Mouse (Mus musculus): ENCODE results near the gene Zdhhc16. TPM values are rescaled to one million over a fixed set of nuclear protein-coding genes. Genes with fewer than 3 reads are reported as not detected.

The Zdhhc16 gene
- polyA plus RNA-seq (2014; fragmentation: Nextera tagmentation; extraction: Ambion mirVana): 64.0 and 64.7 TPM in 2 replicates

GRCm38 (mm10) chr19:41933179-41934086 lies at the start of gene Zdhhc16, which contains the start of gene Exosc1:
TSS of gene Zdhhc16 (plus strand) at chr19:41933480.
TSS of gene Exosc1 (minus strand) at chr19:41933423.
- H3K9ac ChIP-seq (ENCODE audit: low read length): peak within 1 kb of the TSS; percentile 80
- peak within 1 kb of the TSS; percentile 20; the same call in 1 of the 2 replicates for H3K27ac ChIP-seq (ENCODE audit: low read depth, low read length)
- peaks cover 13% of the 10 kb centered on the region for H3K4me1 ChIP-seq (ENCODE audit: control insufficient read depth, insufficient read depth, low read length)
- peak within 1 kb of the TSS; percentile 82 for H3K4me2 ChIP-seq
- no peaks in the 10 kb centered on the region for H3K9me3 ChIP-seq (ENCODE audit: control insufficient read depth, low read length)
- no peaks in the 10 kb centered on the region for H3K27me3 ChIP-seq (ENCODE audit: control insufficient read depth, insufficient read depth, low read length)
- DNase-seq (ENCODE audit: low spot score, missing footprints): peak; percentile 99
- H3K36me3 ChIP-seq (ENCODE audit: control insufficient read depth, insufficient read depth, low read length): peaks cover 5% of the 10 kb centered on the region
- peak within 1 kb of the TSS; percentile 89 for H3K4me3 ChIP-seq (ENCODE audit: low read depth, low read length)
- under 1% methylated on average over 47 of the region's 47 CpGs for WGBS
- ATAC-seq (ENCODE audit: low FRiP score): peak; percentile 100

GRCm38 (mm10) chr19:41883882-41884281 lies 49.4 kb upstream of the Zdhhc16 start:
- Histone ChIP-seq H3K27ac (ENCODE audit: low read depth, low read length) (no peak overlapping the region), H3K4me1 (ENCODE audit: control insufficient read depth, insufficient read depth, low read length) (no peaks in the 10 kb centered on the region), H3K4me3 (ENCODE audit: low read depth, low read length) (no peak overlapping the region), H3K4me2 (no peak overlapping the region), H3K9me3 (ENCODE audit: control insufficient read depth, low read length) (no peaks in the 10 kb centered on the region), H3K36me3 (ENCODE audit: control insufficient read depth, insufficient read depth, low read length) (peaks cover 6% of the 10 kb centered on the region), H3K9ac (ENCODE audit: low read length) (no peak overlapping the region), H3K27me3 (ENCODE audit: control insufficient read depth, insufficient read depth, low read length) (no peaks in the 10 kb centered on the region)
- 93% methylated on average over 9 of the region's 9 CpGs for WGBS
- no peak for DNase-seq (ENCODE audit: low spot score, missing footprints)
- ATAC-seq (ENCODE audit: low FRiP score): no peak

- H3K4me1 ChIP-seq (ENCODE audit: control insufficient read depth, insufficient read depth, low read length): no peaks in the 10 kb centered on the region
- no peak overlapping the region for H3K27ac ChIP-seq (ENCODE audit: low read depth, low read length)
- DNase-seq (ENCODE audit: low spot score, missing footprints) (no peak), ATAC-seq (ENCODE audit: low FRiP score) (no peak)
- H3K9me3 ChIP-seq (ENCODE audit: control insufficient read depth, low read length): no peaks in the 10 kb centered on the region
- H3K4me2 ChIP-seq: no peak overlapping the region
- no peak overlapping the region for H3K4me3 ChIP-seq (ENCODE audit: low read depth, low read length)
- no peak overlapping the region for H3K9ac ChIP-seq (ENCODE audit: low read length)
- H3K36me3 ChIP-seq (ENCODE audit: control insufficient read depth, insufficient read depth, low read length): peaks cover 11% of the 10 kb centered on the region
- H3K27me3 ChIP-seq (ENCODE audit: control insufficient read depth, insufficient read depth, low read length): no peaks in the 10 kb centered on the region
These were observed 45.1 kb upstream of the Zdhhc16 start for GRCm38 (mm10) chr19:41888191-41888590.

GRCm38 (mm10) chr19:41894959-41895358 lies 38.3 kb upstream of the Zdhhc16 start:
- Histone ChIP-seq H3K4me1 (ENCODE audit: control insufficient read depth, insufficient read depth, low read length) (peaks cover 11% of the 10 kb centered on the region), H3K4me3 (ENCODE audit: low read depth, low read length) (peak overlapping the region; percentile 64), H3K4me2 (peak overlapping the region; percentile 68), H3K9me3 (ENCODE audit: control insufficient read depth, low read length) (no peaks in the 10 kb centered on the region), H3K27me3 (ENCODE audit: control insufficient read depth, insufficient read depth, low read length) (no peaks in the 10 kb centered on the region), H3K36me3 (ENCODE audit: control insufficient read depth, insufficient read depth, low read length) (peaks cover 5% of the 10 kb centered on the region; the same call in 1 of the 2 replicates), H3K27ac (ENCODE audit: low read depth, low read length) (no peak overlapping the region), H3K9ac (ENCODE audit: low read length) (peak overlapping the region; percentile 0; the same call in 1 of the 2 replicates)
- ATAC-seq (ENCODE audit: low FRiP score) (no peak), DNase-seq (ENCODE audit: low spot score, missing footprints) (no peak)
- WGBS: 50% methylated on average over 7 of the region's 7 CpGs

GRCm38 (mm10) chr19:41895460-41896318 lies 37.6 kb upstream of the Zdhhc16 start, which contains the start of gene Rrp12:
TSS of gene Rrp12 (minus strand) at chr19:41896173.
- H3K36me3 ChIP-seq (ENCODE audit: control insufficient read depth, insufficient read depth, low read length): peaks cover 3% of the 10 kb centered on the region; the same call in 1 of the 2 replicates
- H3K9me3 ChIP-seq (ENCODE audit: control insufficient read depth, low read length): no peaks in the 10 kb centered on the region
- no peaks in the 10 kb centered on the region for H3K27me3 ChIP-seq (ENCODE audit: control insufficient read depth, insufficient read depth, low read length)
- peaks cover 11% of the 10 kb centered on the region for H3K4me1 ChIP-seq (ENCODE audit: control insufficient read depth, insufficient read depth, low read length)
- peak; percentile 95 for ATAC-seq (ENCODE audit: low FRiP score)
- peak within 1 kb of the TSS; percentile 64 for H3K4me3 ChIP-seq (ENCODE audit: low read depth, low read length)
- no peak within 1 kb of the TSS for H3K27ac ChIP-seq (ENCODE audit: low read depth, low read length)
- peak; percentile 98 for DNase-seq (ENCODE audit: low spot score, missing footprints)
- H3K4me2 ChIP-seq: peak within 1 kb of the TSS; percentile 68
- H3K9ac ChIP-seq (ENCODE audit: low read length): peak within 1 kb of the TSS; percentile 36
- WGBS: 2% methylated on average over 46 of the region's 46 CpGs

- no peak overlapping the region for H3K27ac ChIP-seq (ENCODE audit: low read depth, low read length)
- ATAC-seq (ENCODE audit: low FRiP score): peak; percentile 47
These were observed 37.0 kb upstream of the Zdhhc16 start for GRCm38 (mm10) chr19:41896319-41896711.

GRCm38 (mm10) chr19:41898860-41899259 lies 34.4 kb upstream of the Zdhhc16 start:
- DNase-seq (ENCODE audit: low spot score, missing footprints) (peak; percentile 90), ATAC-seq (ENCODE audit: low FRiP score) (no peak)
- Histone ChIP-seq H3K36me3 (ENCODE audit: control insufficient read depth, insufficient read depth, low read length) (no peaks in the 10 kb centered on the region), H3K4me3 (ENCODE audit: low read depth, low read length) (no peak overlapping the region), H3K4me1 (ENCODE audit: control insufficient read depth, insufficient read depth, low read length) (peaks cover 11% of the 10 kb centered on the region), H3K27me3 (ENCODE audit: control insufficient read depth, insufficient read depth, low read length) (no peaks in the 10 kb centered on the region), H3K27ac (ENCODE audit: low read depth, low read length) (no peak overlapping the region), H3K9ac (ENCODE audit: low read length) (no peak overlapping the region), H3K4me2 (no peak overlapping the region), H3K9me3 (ENCODE audit: control insufficient read depth, low read length) (no peaks in the 10 kb centered on the region)
- 48% methylated on average over 4 of the region's 4 CpGs for WGBS

More at GRCm38 (mm10) chr19:41896319-41896711, 37.0 kb upstream of the Zdhhc16 start:
- no peak for DNase-seq (ENCODE audit: low spot score, missing footprints)
- Histone ChIP-seq H3K9me3 (ENCODE audit: control insufficient read depth, low read length) (no peaks in the 10 kb centered on the region), H3K4me1 (ENCODE audit: control insufficient read depth, insufficient read depth, low read length) (peaks cover 11% of the 10 kb centered on the region), H3K4me2 (peak overlapping the region; percentile 68), H3K9ac (ENCODE audit: low read length) (peak overlapping the region; percentile 36; the same call in 1 of the 2 replicates), H3K36me3 (ENCODE audit: control insufficient read depth, insufficient read depth, low read length) (no peaks in the 10 kb centered on the region), H3K27me3 (ENCODE audit: control insufficient read depth, insufficient read depth, low read length) (no peaks in the 10 kb centered on the region), H3K4me3 (ENCODE audit: low read depth, low read length) (peak overlapping the region; percentile 64)
- 15% methylated on average over 18 of the region's 18 CpGs for WGBS

GRCm38 (mm10) chr19:41900495-41901090 lies 32.7 kb upstream of the Zdhhc16 start:
- H3K27ac ChIP-seq (ENCODE audit: low read depth, low read length): no peak overlapping the region
- no peaks in the 10 kb centered on the region for H3K36me3 ChIP-seq (ENCODE audit: control insufficient read depth, insufficient read depth, low read length)
- ATAC-seq (ENCODE audit: low FRiP score) (no peak), DNase-seq (ENCODE audit: low spot score, missing footprints) (no peak)
- no peak overlapping the region for H3K4me3 ChIP-seq (ENCODE audit: low read depth, low read length)
- H3K4me2 ChIP-seq: no peak overlapping the region
- no peaks in the 10 kb centered on the region for H3K27me3 ChIP-seq (ENCODE audit: control insufficient read depth, insufficient read depth, low read length)
- 86% methylated on average over 8 of the region's 8 CpGs for WGBS
- H3K4me1 ChIP-seq (ENCODE audit: control insufficient read depth, insufficient read depth, low read length): no peaks in the 10 kb centered on the region; the same call in 1 of the 2 replicates
- H3K9ac ChIP-seq (ENCODE audit: low read length): no peak overlapping the region
- H3K9me3 ChIP-seq (ENCODE audit: control insufficient read depth, low read length): no peaks in the 10 kb centered on the region
